Mouse (Mus musculus): ENCODE measurements around the gene U2af1. TPM values are rescaled to one million over a fixed set of nuclear protein-coding genes. Genes with fewer than 3 reads are reported as not detected.

The U2af1 gene
- total and polyA plus RNA-seq, 3 experiments = 211 to 928 (median 498) TPM

DNA sequence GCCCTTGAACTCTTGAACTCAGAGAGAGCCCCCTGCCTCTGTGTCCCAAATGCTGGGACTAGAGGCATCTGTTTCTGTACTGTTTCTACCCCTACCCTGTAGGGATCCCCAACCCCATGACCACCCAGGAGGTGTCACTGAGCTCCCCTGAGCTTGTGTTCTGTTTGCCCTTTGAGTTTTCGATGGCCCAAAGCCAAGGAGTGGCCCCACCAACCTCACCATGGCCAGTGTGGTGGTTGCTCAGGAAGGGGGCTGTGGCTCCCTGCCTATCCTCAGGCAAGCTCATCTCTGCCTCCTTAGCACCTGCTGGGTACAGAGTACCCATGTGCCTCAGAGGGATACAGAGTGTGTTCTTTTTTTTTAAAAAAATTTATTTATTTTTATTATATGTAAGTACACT lies 36.3 kb upstream of the U2af1 start:
- Histone ChIP-seq H3K79me2 (ENCODE audit: control insufficient read depth, insufficient read depth, low read length, poor library complexity) (no peaks in the 10 kb centered on the region), H3K9ac (ENCODE audit: control insufficient read depth, low read depth, low read length, poor library complexity, severe bottlenecking) (no peak overlapping the region), H3K4me1 (ENCODE audit: control insufficient read depth in 1 of 2, insufficient read depth in 2 of 2, low read length in 2 of 2) (no peaks in the 10 kb centered on the region), H3K9me3 (replicated peaks; ENCODE audit: insufficient read depth, low read length) (no peaks in the 10 kb centered on the region), H3K27ac (ENCODE audit: control insufficient read depth, low read depth, low read length) (no peak overlapping the region), H3K36me3 (ENCODE audit: control insufficient read depth in 1 of 2, insufficient read depth in 2 of 2, low read length in 2 of 2) (no peaks in the 10 kb centered on the region), H3K4me3 (ENCODE audit: control insufficient read depth in 1 of 2, insufficient read depth in 1 of 2, low read depth in 2 of 2, low read length in 2 of 2) (no peak overlapping the region), H3K27me3 (ENCODE audit: control insufficient read depth in 1 of 2, insufficient read depth in 2 of 2, low read length in 2 of 2) (peaks cover 0 to 1% of the 10 kb centered on the region in 2 experiments; a peak in 1 of 4 replicates)
- TF ChIP-seq NRF1 (IDR thresholded peaks at IDR 0.05; ENCODE audit: insufficient read depth, low read depth, low read length, poor library complexity, severe bottlenecking) (no peak), MYB (IDR thresholded peaks at IDR 0.05; ENCODE audit: low read depth, low read length) (no peak), TAL1 (IDR thresholded peaks at IDR 0.05; ENCODE audit: low read length) (no peak), SIN3A (IDR thresholded peaks at IDR 0.05; ENCODE audit: low read length) (no peak), ZKSCAN1 (IDR thresholded peaks at IDR 0.05; ENCODE audit: low read depth, low read length) (no peak), SMC3 (IDR thresholded peaks at IDR 0.05; ENCODE audit: low read depth, low read length) (no peak), CHD1 (IDR thresholded peaks at IDR 0.05; ENCODE audit: low read depth, low read length) (no peak), NELFE (IDR thresholded peaks at IDR 0.05; ENCODE audit: low read depth, low read length) (no peak), ETS1 (IDR thresholded peaks at IDR 0.05; ENCODE audit: low read depth, low read length) (no peak), RAD21 (IDR thresholded peaks at IDR 0.05; ENCODE audit: low read depth, low read length) (no peak), RCOR1 (IDR thresholded peaks at IDR 0.05; ENCODE audit: low read depth, low read length) (no peak), MEF2A (IDR thresholded peaks at IDR 0.05; ENCODE audit: extremely low read depth, insufficient replicate concordance, low read depth, low read length, poor library complexity, severe bottlenecking) (no peak), TBP (IDR thresholded peaks at IDR 0.05; ENCODE audit: low read depth, low read length) (no peak), BHLHE40 (IDR thresholded peaks at IDR 0.05; ENCODE audit: borderline replicate concordance, low read depth, low read length) (no peak), CHD2 (IDR thresholded peaks at IDR 0.05; ENCODE audit: low read length) (no peak), USF1 (IDR thresholded peaks at IDR 0.05; ENCODE audit: low read depth, low read length) (no peak), EP300 (IDR thresholded peaks at IDR 0.05; ENCODE audit: low read depth in 1 of 2, low read length in 2 of 2) (no peak), MXI1 (IDR thresholded peaks at IDR 0.05; ENCODE audit: low read depth, low read length) (no peak), TCF12 (IDR thresholded peaks at IDR 0.05; ENCODE audit: low read depth, low read length) (no peak)
- DNase-seq (ENCODE audit: low read depth, low spot score) = no peak

DNA sequence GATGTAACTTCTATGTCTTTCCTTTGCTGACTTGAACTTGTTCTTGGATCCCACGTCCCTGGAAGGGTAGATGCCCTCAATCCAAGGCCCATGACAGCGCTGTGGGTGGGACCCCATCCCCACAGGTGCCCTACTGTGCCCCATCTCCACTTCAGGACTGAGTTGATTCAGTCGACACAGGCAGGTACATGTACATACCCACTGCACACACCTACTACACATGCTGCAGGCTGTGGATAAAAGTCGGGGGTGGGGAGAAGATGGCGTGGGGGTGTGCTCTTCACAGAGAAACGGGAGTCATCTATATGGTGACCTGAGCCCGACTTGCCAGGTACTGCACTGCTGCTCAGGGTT lies 35.3 kb upstream of the U2af1 start:
- Histone ChIP-seq H3K36me3 (ENCODE audit: control insufficient read depth in 1 of 2, insufficient read depth in 2 of 2, low read length in 2 of 2) (no peaks in the 10 kb centered on the region), H3K9me3 (replicated peaks; ENCODE audit: insufficient read depth, low read length) (no peaks in the 10 kb centered on the region), H3K27me3 (ENCODE audit: control insufficient read depth in 1 of 2, insufficient read depth in 2 of 2, low read length in 2 of 2) (peaks cover 0 to 1% of the 10 kb centered on the region in 2 experiments; a peak in 1 of 4 replicates), H3K27ac (ENCODE audit: control insufficient read depth, low read depth, low read length) (no peak overlapping the region), H3K9ac (ENCODE audit: control insufficient read depth, low read depth, low read length, poor library complexity, severe bottlenecking) (no peak overlapping the region), H3K79me2 (ENCODE audit: control insufficient read depth, insufficient read depth, low read length, poor library complexity) (no peaks in the 10 kb centered on the region), H3K4me1 (ENCODE audit: control insufficient read depth in 1 of 2, insufficient read depth in 2 of 2, low read length in 2 of 2) (no peaks in the 10 kb centered on the region), H3K4me3 (ENCODE audit: control insufficient read depth in 1 of 2, insufficient read depth in 1 of 2, low read depth in 2 of 2, low read length in 2 of 2) (no peak overlapping the region)
- TF ChIP-seq USF2 (IDR thresholded peaks at IDR 0.05; ENCODE audit: borderline replicate concordance in 1 of 2, insufficient read depth in 1 of 2, low read depth in 1 of 2, low read length in 2 of 2) (no peak), UBTF (IDR thresholded peaks at IDR 0.05; ENCODE audit: borderline replicate concordance, insufficient read depth, low read depth, low read length) (no peak), MXI1 (IDR thresholded peaks at IDR 0.05; ENCODE audit: low read depth, low read length) (no peak), MAX (IDR thresholded peaks at IDR 0.05; ENCODE audit: low read length) (no peak), CTCF (IDR thresholded peaks at IDR 0.05 in 2 of 3, conservative IDR thresholded peaks at IDR 0.05 in 1 of 3; ENCODE audit: control insufficient read depth in 1 of 3, insufficient read depth in 1 of 3, low read depth in 2 of 3, low read length in 3 of 3, poor library complexity in 1 of 3, severe bottlenecking in 1 of 3) (no peak), NRF1 (IDR thresholded peaks at IDR 0.05; ENCODE audit: insufficient read depth, low read depth, low read length, poor library complexity, severe bottlenecking) (no peak), TBP (IDR thresholded peaks at IDR 0.05; ENCODE audit: low read depth, low read length) (no peak), SMC3 (IDR thresholded peaks at IDR 0.05; ENCODE audit: low read depth, low read length) (no peak), ETS1 (IDR thresholded peaks at IDR 0.05; ENCODE audit: low read depth, low read length) (no peak)
- no peak for DNase-seq (ENCODE audit: low read depth, low spot score)

Measured in MEL (cell line).